Mouse (Mus musculus) heart, adult 2 months (tissue): ENCODE data around the gene Mgrn1. TPM values are rescaled to one million over a fixed set of nuclear protein-coding genes. Genes with fewer than 3 reads are reported as not detected.
A peak's percentile ranks its signal among the peaks of the same experiment; 100 is the strongest.

Source experiments
- DNase-seq, 2 experiments: peaks; one replicate each; pipeline ENCODE4 v3.0.0; 2021
- H3K27ac ChIP-seq: fragments of 200-600 bp; 2 replicates; pipeline ENCODE4 v1.8.1; 2022
- H3K27me3 ChIP-seq: fragments of 200-500 bp; 2 replicates; pipeline ENCODE4 v1.6.1; 2012; ENCODE audit warnings: mild to moderate bottlenecking, low read length, inconsistent platforms, mixed read lengths; ENCODE audit not compliant: control insufficient read depth, insufficient read depth
- H3K36me3 ChIP-seq: fragments of 200-500 bp; 2 replicates; pipeline ENCODE4 v1.6.1; 2012; ENCODE audit warnings: low read length, inconsistent platforms; ENCODE audit not compliant: control insufficient read depth, insufficient read depth
- H3K4me1 ChIP-seq: fragments of 200-500 bp; 2 replicates; pipeline ENCODE4 v1.6.1; 2011; ENCODE audit warnings: low read length; ENCODE audit not compliant: control insufficient read depth, insufficient read depth
- H3K4me3 ChIP-seq: fragments of 200-600 bp; 2 replicates; pipeline ENCODE4 v1.8.1; 2022
- H3K79me2 ChIP-seq: fragments of 200-500 bp; replicated peaks from 2 replicates; pipeline ENCODE4 v1.6.1; 2012; ENCODE audit warnings: mild to moderate bottlenecking, inconsistent platforms, low read length, moderate library complexity, mixed read lengths; ENCODE audit not compliant: control insufficient read depth, insufficient read depth
- H3K9ac ChIP-seq: fragments of 200-500 bp; 2 replicates; pipeline ENCODE4 v1.6.1; 2012; ENCODE audit warnings: low read depth, mild to moderate bottlenecking, control low read depth, inconsistent platforms, low read length, mixed read lengths
- CTCF ChIP-seq: fragments of 200-600 bp; IDR thresholded peaks from 2 replicates; pipeline ENCODE4 v1.8.1; 2022; ENCODE audit warnings: antibody characterized with exemption, mild to moderate bottlenecking, moderate library complexity
- EP300 ChIP-seq: fragments of 200-500 bp; IDR thresholded peaks from 2 replicates; pipeline ENCODE4 v1.6.1; 2011; ENCODE audit warnings: low read depth, low read length, control low read depth; ENCODE audit not compliant: insufficient read depth
- POLR2A ChIP-seq: fragments of 200-500 bp; IDR thresholded peaks from 2 replicates; pipeline ENCODE4 v1.6.1; 2011; ENCODE audit warnings: mild to moderate bottlenecking, low read depth, low read length, control low read depth; ENCODE audit not compliant: insufficient read depth
- WGBS: fragments of 180-500 bp; shearing (Covaris S2); methylation state at CpG from one replicate; pipeline ENCODE4 v1.1.7; 2018; 5-methylcytosine and 5-hydroxymethylcytosine counted together
- intact Hi-C: fragments of 180-260 bp; cut with DNase I; formaldehyde crosslinking; loops from one replicate; pipeline ENCODE4 v1.15.1; 2025
- polyA plus RNA-seq: library from polyadenylated mRNA; depleted of rRNA; stranded (reverse); fragments of >200 nt; gene quantifications from 2 replicates; pipeline ENCODE4 v1.2.3, GENCODE M21; 2012
- total RNA-seq, 2 experiments: library from RNA; stranded (reverse); gene quantifications; 2 replicates each; pipeline ENCODE4 v1.2.3; 2021

The Mgrn1 gene
- total and polyA plus RNA-seq, 3 experiments: 148 to 274 (median 168) TPM

DNA sequence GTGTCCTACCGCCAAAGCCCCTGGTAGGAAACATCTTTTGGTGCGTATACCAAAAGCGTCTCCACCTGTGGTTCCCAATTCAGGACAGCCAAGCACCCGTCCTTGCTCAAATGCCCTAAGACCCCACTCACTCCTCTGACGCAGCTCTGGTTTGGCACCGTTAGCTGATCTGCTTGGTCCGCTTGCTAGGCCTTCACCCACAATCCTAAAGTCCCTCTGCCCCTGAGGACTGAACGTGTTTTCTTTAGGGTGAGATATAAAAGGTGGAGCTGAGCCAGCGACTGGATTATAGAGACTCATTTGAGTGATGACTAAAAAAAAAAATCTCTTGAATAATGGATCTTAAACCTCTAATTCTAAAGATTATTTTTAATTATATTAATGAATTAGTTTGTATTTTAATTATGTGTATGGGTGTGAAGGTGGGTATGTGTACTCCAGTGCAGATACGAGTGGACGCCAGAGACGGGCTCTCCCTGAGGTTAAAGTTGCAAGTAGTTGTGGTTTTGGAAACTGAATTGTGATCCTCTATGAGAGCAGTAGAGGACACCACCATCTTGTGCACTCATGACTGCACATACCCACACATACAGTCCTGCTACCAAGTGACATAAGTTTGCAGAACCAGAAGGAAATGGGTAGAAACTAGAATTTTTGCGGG is 78.8 kb downstream of the Mgrn1 start:
- intact Hi-C loops: loop anchor here (5.0 kb wide), 2 partner anchors 47 to 227 kb away; partner anchors contain the start of gene Rogdi
- WGBS: 17% methylated on average over 13 of the region's 13 CpGs
- TF ChIP-seq POLR2A: no peak
- TF ChIP-seq EP300: no peak
- TF ChIP-seq CTCF: no peak
- H3K9ac ChIP-seq: peak overlapping the region; percentile 65
- no peaks in the 10 kb centered on the region for H3K36me3 ChIP-seq
- H3K79me2 ChIP-seq: peaks cover 2% of the 10 kb centered on the region; the same call in 1 of the 2 replicates
- peaks cover 8% of the 10 kb centered on the region for H3K4me1 ChIP-seq
- H3K27me3 ChIP-seq: no peaks in the 10 kb centered on the region
- H3K27ac ChIP-seq: peak overlapping the region; percentile 83
- peak overlapping the region; percentile 77 for H3K4me3 ChIP-seq
- no peak for DNase-seq

DNA sequence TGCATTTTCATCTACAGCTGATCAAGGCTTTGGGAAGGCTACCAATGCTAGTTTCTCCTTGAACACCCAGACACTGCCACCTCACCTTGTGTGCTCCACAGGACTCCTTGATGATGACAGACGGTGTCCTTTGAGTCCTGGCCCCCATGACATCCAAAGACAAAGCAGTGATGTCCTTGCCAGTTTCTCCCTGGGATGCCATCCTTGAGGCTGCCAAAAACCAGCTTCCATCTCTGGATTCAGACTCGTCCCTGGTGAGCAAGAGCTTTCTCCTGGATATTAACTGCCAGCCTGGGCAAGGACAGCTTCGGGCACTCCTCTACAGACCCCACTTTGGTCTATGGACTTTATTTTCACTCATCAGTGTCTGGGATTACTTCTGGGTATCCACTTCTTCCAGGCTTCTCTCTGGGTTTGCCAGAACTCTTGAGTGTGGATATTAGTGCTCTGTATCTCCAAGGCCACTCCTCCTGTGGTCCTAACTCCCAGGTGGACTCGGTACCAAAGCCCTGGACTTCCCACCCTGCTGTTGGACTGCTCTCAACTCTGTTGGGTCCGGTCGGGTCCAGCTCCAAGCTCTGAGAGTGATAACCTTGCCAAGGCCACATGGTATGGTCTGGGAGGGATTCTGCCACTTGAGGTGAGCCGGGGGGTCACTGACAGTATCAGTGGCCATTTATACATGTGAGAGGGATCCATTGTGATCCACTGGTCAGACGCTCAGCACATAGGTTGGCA is 79.5 kb downstream of the Mgrn1 start:
- 86% methylated on average over 8 of the region's 8 CpGs for WGBS
- DNase-seq: no peak
- no peak overlapping the region for H3K4me3 ChIP-seq
- no peak for TF ChIP-seq EP300
- TF ChIP-seq CTCF: no peak
- TF ChIP-seq POLR2A: no peak
- H3K79me2 ChIP-seq: peaks cover 2% of the 10 kb centered on the region; the same call in 1 of the 2 replicates
- no peak overlapping the region for H3K9ac ChIP-seq
- no peak overlapping the region for H3K27ac ChIP-seq
- no peaks in the 10 kb centered on the region for H3K27me3 ChIP-seq
- intact Hi-C loops: loop anchor here (5.0 kb wide), 1 partner anchor 47 kb away; the partner anchor contains the start of gene Rogdi
- H3K4me1 ChIP-seq: peaks cover 8% of the 10 kb centered on the region
- no peaks in the 10 kb centered on the region for H3K36me3 ChIP-seq

DNA sequence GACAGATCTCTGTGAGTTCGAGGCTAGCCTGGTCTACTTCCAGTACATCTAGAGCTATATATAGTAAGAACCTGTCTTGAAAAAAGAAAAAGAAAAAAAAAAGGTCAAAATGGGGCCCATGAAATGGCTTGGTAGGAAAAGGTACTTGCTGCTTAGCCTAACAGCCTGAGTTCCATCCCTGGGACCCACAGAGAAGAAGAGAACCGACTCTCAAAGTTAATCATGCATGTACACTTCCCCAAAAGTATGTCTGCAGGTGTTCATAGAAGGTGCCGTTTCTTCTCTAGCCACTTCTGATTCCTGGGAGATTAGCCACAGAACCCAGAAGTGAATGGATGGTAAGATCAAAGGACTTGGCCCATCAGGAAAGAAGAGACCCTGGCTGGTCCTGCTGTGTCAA is 82.4 kb downstream of the Mgrn1 start:
- TF ChIP-seq POLR2A: no peak
- no peak for TF ChIP-seq EP300
- TF ChIP-seq CTCF: no peak
- H3K9ac ChIP-seq: no peak overlapping the region
- no peak overlapping the region for H3K27ac ChIP-seq
- intact Hi-C loops: loop anchor here (5.0 kb wide), 1 partner anchor 44 kb away; the partner anchor contains the start of gene Rogdi
- no peak for DNase-seq
- no peak overlapping the region for H3K4me3 ChIP-seq
- no peaks in the 10 kb centered on the region for H3K79me2 ChIP-seq
- no peaks in the 10 kb centered on the region for H3K27me3 ChIP-seq
- H3K36me3 ChIP-seq: no peaks in the 10 kb centered on the region
- 81% methylated on average over 3 of the region's 3 CpGs for whole genome bisulfite sequencing
- peaks cover 5% of the 10 kb centered on the region for H3K4me1 ChIP-seq

DNA sequence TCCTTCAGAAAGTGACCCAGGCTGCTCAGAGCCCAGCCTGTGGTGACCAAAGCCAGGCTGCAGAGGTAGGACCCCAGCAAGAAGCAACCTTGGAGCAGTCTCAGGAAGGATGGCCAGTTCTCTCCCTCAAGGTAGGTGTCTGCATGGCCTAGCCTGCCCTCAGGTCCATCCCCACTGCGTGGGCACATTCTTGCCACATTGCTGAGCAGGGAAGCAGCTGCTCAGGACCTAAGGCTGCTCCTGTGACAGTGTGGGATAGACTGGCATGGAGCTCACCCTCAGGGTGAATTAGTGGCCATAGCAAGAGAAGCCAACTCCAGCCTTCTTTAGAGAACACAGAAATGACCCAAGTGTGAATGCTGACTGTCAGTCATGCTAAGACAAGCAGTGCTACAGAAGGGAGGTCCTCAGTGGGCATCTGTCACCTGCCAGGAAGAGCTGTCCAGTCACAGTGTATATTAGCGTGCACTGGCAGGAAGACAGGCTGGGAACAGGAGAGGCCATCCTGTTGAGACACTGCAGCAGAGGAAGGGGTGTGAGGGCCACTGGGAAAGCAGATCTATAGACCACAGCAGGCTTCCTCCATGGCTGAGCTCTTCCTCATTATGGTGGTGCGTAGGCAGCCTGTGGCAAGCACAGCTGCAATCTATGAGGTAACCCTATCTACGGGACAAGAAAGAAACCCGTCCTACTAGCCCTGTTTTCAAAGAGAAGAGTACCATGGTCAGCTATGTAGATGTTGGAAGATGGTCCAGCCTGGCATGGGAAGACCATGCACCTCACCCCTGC is 83.2 kb downstream of the Mgrn1 start:
- peaks cover 4% of the 10 kb centered on the region for H3K4me1 ChIP-seq
- no peaks in the 10 kb centered on the region for H3K79me2 ChIP-seq
- WGBS: 72% methylated on average over 5 of the region's 5 CpGs
- no peak for DNase-seq
- intact Hi-C loops: loop anchor here (5.0 kb wide), 1 partner anchor 43 kb away; the partner anchor contains the start of gene Rogdi
- no peak overlapping the region for H3K9ac ChIP-seq
- H3K4me3 ChIP-seq: no peak overlapping the region
- no peak for TF ChIP-seq POLR2A
- no peak for TF ChIP-seq EP300
- no peak for TF ChIP-seq CTCF
- H3K27ac ChIP-seq: no peak overlapping the region
- H3K36me3 ChIP-seq: no peaks in the 10 kb centered on the region
- no peaks in the 10 kb centered on the region for H3K27me3 ChIP-seq

DNA sequence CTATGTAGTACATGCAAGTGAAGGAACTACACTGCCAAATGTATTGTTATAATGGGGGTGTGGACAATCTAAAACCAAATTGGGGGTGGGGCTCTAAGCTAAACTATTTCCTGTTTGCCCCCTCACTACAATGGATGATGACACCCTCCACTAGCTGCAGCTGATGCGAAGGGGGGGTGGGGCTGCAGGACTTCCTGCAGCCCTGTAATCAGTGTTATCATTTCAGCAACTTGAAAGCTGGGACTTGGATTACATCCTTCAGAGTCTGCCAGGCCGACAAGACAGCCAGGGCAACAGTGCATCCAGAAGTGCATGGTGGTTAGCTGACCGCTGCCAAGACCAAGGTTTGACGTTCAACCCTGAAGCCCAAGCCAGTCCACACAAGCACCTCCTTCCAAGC is 85.6 kb downstream of the Mgrn1 start:
- no peak for TF ChIP-seq CTCF
- 0 out of 2 replicates have a peak, but pooled peaks have one; percentile 44 for TF ChIP-seq EP300
- no peaks in the 10 kb centered on the region for H3K27me3 ChIP-seq
- 33% methylated on average over 4 of the region's 4 CpGs for WGBS
- no peaks in the 10 kb centered on the region for H3K36me3 ChIP-seq
- no peaks in the 10 kb centered on the region for H3K4me1 ChIP-seq
- H3K4me3 ChIP-seq: no peak overlapping the region
- H3K9ac ChIP-seq: no peak overlapping the region
- H3K27ac ChIP-seq: peak overlapping the region; percentile 55
- peak in 1 of 2 experiments; percentile 25 for DNase-seq
- intact Hi-C loops: no loop called here
- no peaks in the 10 kb centered on the region for H3K79me2 ChIP-seq

DNA sequence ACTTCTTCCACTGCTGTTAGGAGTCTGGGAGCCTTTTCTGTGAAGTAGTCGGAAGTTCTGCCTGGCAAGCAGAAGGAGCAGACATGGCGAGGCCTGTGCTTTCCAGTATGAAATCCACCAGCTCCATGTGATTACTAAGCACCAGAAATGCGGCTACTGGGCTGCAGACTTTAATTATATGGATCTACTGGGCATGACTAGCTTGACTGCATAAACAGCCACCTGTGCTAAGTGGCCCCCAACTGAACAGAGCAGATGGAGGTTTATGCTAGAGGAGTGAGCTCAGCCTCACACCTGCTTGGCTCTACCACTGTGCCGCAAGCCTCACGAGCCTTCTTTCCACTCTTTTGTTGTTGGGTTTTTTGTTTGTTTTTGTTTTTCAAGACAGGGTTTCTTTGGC is 88.5 kb downstream of the Mgrn1 start:
- Histone ChIP-seq H3K27me3 (no peaks in the 10 kb centered on the region), H3K27ac (no peak overlapping the region), H3K36me3 (no peaks in the 10 kb centered on the region), H3K4me3 (no peak overlapping the region), H3K79me2 (no peaks in the 10 kb centered on the region), H3K9ac (no peak overlapping the region), H3K4me1 (no peaks in the 10 kb centered on the region)
- TF ChIP-seq POLR2A: no peak
- DNase-seq: no peak
- WGBS: 90% methylated on average over 5 of the region's 5 CpGs
- intact Hi-C loops: no loop called here
